Mouse (Mus musculus): ENCODE measurements around the gene Olfr657.

- TF ChIP-seq POLR2A (IDR thresholded peaks at IDR 0.05; ENCODE audit: borderline replicate concordance, low read depth, low read length) (no peak), CTCF (IDR thresholded peaks at IDR 0.05; ENCODE audit: low read depth, low read length) (no peak)
These were observed at the start of gene Olfr657 for GRCm38 (mm10) chr7:104624494-104624893.
